Comparison of ENCODE assay signal across 8 mouse cellular contexts in genomic region chr15:8443168-8443925, GRCm38 (mm10). TPM values are rescaled to one million over a fixed set of nuclear protein-coding genes. Genes with fewer than 3 reads are reported as not detected.
DNase-seq lines count a peak whose midpoint lies in the region; ATAC-seq and TF ChIP-seq lines count a peak whose summit lies in the region.

No protein-coding gene starts in this region.

- in situ Hi-C loops in Patski (cut with MboI; ENCODE audit: low pct_unique_long_range_greater_than_20kb), result no loop called here

- no peaks in the 10 kb centered on the region for H3K9me3 ChIP-seq in hindbrain, embryonic 11.5 days (ENCODE audit: control insufficient read depth, low read length)

- POLR2A ChIA-PET in Patski (lab: Charles Lee), result interaction anchor here (1.1 kb wide), 1 partner anchor 56 kb away, joined by 3 read pairs; no protein-coding TSS in a partner anchor

- CTCF ChIA-PET in Patski (lab: Charles Lee), result interaction anchor here (1.4 kb wide), 1 partner anchor 56 kb away, joined by 4 read pairs; no protein-coding TSS in a partner anchor

- under 1% methylated on average over 32 of the region's 40 CpGs for WGBS in hindbrain, embryonic 11.5 days

- peak overlapping the region; percentile 99 for H3K27ac ChIP-seq in hindbrain, embryonic 11.5 days (ENCODE audit: low read depth, low read length)

- H3K4me2 ChIP-seq in hindbrain, embryonic 11.5 days (replicated peaks; ENCODE audit: low read depth, low read length), result peak overlapping the region; percentile 73

- no peak for TF ChIP-seq CTCF in Patski (IDR thresholded peaks at IDR 0.05)

- no peaks in the 10 kb centered on the region for H3K27me3 ChIP-seq in Patski
- H3K27me3 ChIP-seq in hindbrain, embryonic 11.5 days (ENCODE audit: control insufficient read depth, insufficient read depth, low read length), result no peaks in the 10 kb centered on the region

- H3K36me3 ChIP-seq in hindbrain, embryonic 11.5 days (ENCODE audit: control insufficient read depth, insufficient read depth, low read length), result no peaks in the 10 kb centered on the region

- DNase-seq in Patski (ENCODE audit: low read depth, low spot score), result no peak
- peak; percentile 67 for DNase-seq in cerebellum, adult 8-10 months
- peak; percentile 26 to 58 for DNase-seq in frontal cortex, postnatal 10 days (ENCODE audit: low spot score in 2 of 2)
- DNase-seq in hindbrain, embryonic 11.5 days (ENCODE audit: low spot score), result peak; percentile 79
- peak; percentile 43 to 58 for DNase-seq in layer of hippocampus, postnatal 14 days (ENCODE audit: low spot score in 2 of 2)
- peak; percentile 69 for DNase-seq in lung, postnatal 36 days
- peak; percentile 52 for DNase-seq in retina, postnatal 7 days (ENCODE audit: low read depth, low spot score)
- DNase-seq in urinary bladder, adult 2 months (ENCODE audit: low spot score), result peak; percentile 64

- ATAC-seq in Patski, result peak; percentile 1
- peak; percentile 36 for ATAC-seq in hindbrain, embryonic 11.5 days (ENCODE audit: low FRiP score)

- peak overlapping the region; percentile 92 for H3K9ac ChIP-seq in hindbrain, embryonic 11.5 days (ENCODE audit: low read depth, low read length)

- peak overlapping the region; percentile 71 for H3K4me3 ChIP-seq in hindbrain, embryonic 11.5 days (ENCODE audit: low read depth, low read length)

- H3K4me1 ChIP-seq in hindbrain, embryonic 11.5 days (replicated peaks; ENCODE audit: control insufficient read depth, insufficient read depth, low read length), result no peaks in the 10 kb centered on the region

RNA-seq across cellular contexts. Expression of gene Nipbl, which starts 0.9 kb away (rescaled TPM):
- 37.4 TPM for polyA plus RNA-seq in Patski (2021)
- polyA plus RNA-seq in hindbrain, embryonic 11.5 days (2014; fragmentation: Nextera tagmentation; extraction: Ambion mirVana), result 25.8 and 30.1 TPM in 2 replicates
- 10 to 100 TPM; 31.7 to 33.1 TPM for total RNA-seq in layer of hippocampus, postnatal 14 days (2021)
- 13.1 and 16.6 TPM in 2 replicates for polyA plus RNA-seq in urinary bladder, adult 2 months (2012; rRNA removed)
